Mouse (Mus musculus): Measurements from ENCODE around the gene Cnpy4. TPM values are rescaled to one million over a fixed set of nuclear protein-coding genes. Genes with fewer than 3 reads are reported as not detected.
"Not testable (repeated sequence)": the region's sequence is repeated elsewhere in the genome, so short reads cannot be mapped to it uniquely, and the experiment has no call there.

Gene Cnpy4
- polyA plus RNA-seq, 1 experiment from 2014 or later = 56.4 TPM

DNA sequence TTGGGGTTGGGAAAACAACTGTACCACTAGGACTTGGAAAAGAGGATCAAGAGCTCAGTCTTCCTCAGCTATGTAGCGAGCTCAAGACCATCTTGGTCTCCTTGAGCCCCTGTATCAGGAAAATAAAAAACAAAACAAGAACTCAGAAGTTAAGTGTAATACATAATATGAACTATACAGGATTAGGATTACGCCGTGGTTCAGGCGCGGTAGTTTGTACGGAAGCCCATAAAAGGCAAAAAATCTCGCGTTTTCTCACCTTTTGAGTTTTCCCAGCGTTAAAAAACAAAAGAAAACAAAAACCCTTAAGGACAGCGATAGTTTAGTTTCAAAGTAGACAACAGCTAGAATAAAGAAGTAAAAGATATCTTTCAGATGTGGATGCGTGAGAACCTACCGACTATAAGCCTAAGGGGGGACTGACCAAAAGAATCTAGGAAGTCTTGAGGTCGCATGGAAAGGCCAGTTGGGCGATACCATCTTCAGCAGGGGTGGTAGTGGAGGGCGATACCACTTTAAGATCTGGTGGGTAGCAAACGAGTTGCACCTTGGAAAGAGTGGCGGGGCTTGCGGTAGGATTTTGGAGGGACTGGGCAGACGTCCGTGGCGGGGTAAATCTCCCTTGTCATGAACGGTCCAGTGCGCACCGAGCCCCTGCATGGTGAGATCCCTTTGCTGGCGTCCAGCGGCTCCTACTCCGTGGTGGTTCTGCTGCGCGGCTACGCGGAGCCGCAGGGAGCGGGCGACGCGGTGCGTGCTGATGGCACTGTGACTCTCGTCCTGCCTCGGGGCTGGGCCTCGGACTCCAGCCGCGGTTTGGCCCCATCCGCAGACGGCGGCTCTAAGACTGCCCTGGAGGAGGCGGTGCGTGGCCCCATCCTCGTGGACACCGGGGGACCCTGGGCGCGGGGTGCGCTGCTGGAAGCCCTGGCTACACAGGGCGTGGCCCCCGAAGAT, 6.8 kb downstream of the Cnpy4 start, which contains the start of gene Mblac1:
Mblac1 (plus strand) TSS at position 544 of the 957 bp plus-strand sequence.
- peak; percentile 86 for ATAC-seq (ENCODE audit: low FRiP score)
- H3K27ac ChIP-seq (ENCODE audit: low read depth, low read length) = peak within 1 kb of the TSS; percentile 82
- 0 out of 2 replicates have a peak, but pooled peaks cover 3% of the 10 kb centered on the region for H3K36me3 ChIP-seq (ENCODE audit: control insufficient read depth, insufficient read depth, low read length)
- no peaks in the 10 kb centered on the region for H3K9me3 ChIP-seq (ENCODE audit: control insufficient read depth, low read length)
- H3K27me3 ChIP-seq (ENCODE audit: control insufficient read depth, insufficient read depth, low read length) = no peaks in the 10 kb centered on the region
- H3K4me2 ChIP-seq (replicated peaks; ENCODE audit: low read depth, low read length) = peak within 1 kb of the TSS; percentile 74
- H3K9ac ChIP-seq (ENCODE audit: low read depth, low read length) = peak within 1 kb of the TSS; percentile 91
- peak; percentile 89 for DNase-seq (ENCODE audit: low spot score)
- peak within 1 kb of the TSS; percentile 72 for H3K4me3 ChIP-seq (ENCODE audit: low read depth, low read length)
- 8% methylated on average over 54 of the region's 54 CpGs for WGBS
- H3K4me1 ChIP-seq (replicated peaks; ENCODE audit: control insufficient read depth, insufficient read depth, low read length) = no peaks in the 10 kb centered on the region

DNA sequence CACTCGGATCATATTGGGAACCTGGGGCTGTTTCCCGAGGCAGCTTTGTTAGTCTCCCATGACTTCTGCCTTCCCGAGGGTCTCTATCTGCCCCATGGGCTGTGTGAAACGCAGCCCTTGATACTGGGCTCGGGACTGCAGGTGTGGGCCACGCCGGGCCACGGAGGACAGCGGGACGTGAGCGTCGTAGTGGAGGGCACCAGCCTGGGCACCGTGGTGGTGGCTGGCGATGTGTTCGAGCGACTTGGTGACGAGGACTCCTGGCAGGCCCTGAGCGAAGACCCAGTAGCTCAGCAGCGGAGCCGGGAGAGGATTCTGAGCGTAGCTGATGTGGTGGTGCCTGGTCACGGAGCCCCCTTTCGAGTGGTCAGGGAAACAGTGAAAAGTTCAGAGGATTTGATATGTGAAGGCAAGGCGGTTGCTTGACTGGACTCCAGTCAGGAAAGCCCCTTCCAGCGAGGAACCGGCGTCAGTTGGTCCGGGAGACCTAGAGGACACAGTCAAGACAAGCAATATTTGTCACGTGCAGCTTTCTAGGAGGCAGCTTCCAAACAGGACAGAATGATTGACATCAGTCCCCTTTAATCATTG, 7.6 kb downstream of the Cnpy4 start:
- Histone ChIP-seq H3K9me3 (ENCODE audit: control insufficient read depth, low read length) (no peaks in the 10 kb centered on the region), H3K36me3 (ENCODE audit: control insufficient read depth, insufficient read depth, low read length) (0 out of 2 replicates have a peak, but pooled peaks cover 3% of the 10 kb centered on the region), H3K27me3 (ENCODE audit: control insufficient read depth, insufficient read depth, low read length) (no peaks in the 10 kb centered on the region), H3K4me3 (ENCODE audit: low read depth, low read length) (peak overlapping the region; percentile 72), H3K27ac (ENCODE audit: low read depth, low read length) (peak overlapping the region; percentile 82), H3K4me2 (replicated peaks; ENCODE audit: low read depth, low read length) (peak overlapping the region; percentile 74), H3K4me1 (replicated peaks; ENCODE audit: control insufficient read depth, insufficient read depth, low read length) (no peaks in the 10 kb centered on the region), H3K9ac (ENCODE audit: low read depth, low read length) (peak overlapping the region; percentile 91)
- ATAC-seq (ENCODE audit: low FRiP score) (peak; percentile 63), DNase-seq (ENCODE audit: low spot score) (peak; percentile 61)
- WGBS = 3% methylated on average over 29 of the region's 29 CpGs

DNA sequence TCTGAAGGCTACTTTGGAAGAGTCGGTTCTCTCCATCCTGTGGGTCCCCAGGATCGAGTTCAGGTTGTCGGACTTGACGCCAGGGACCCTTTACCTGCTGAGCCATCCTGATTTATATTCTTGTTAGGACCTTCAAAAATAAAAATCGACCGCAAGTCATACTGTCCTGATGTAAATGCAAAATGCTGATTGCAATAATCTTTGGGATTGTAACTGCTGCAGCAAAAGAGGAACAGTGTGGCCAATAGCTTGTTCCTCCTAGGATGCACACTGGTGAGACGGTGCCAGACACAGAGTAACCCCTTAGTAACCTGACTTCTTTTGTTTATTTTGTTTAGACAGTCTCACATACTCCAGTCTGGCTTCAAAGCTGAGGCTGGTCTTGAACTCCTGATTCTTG, 8.2 kb downstream of the Cnpy4 start:
- Histone ChIP-seq H3K27me3 (ENCODE audit: control insufficient read depth, insufficient read depth, low read length) (no peaks in the 10 kb centered on the region), H3K27ac (ENCODE audit: low read depth, low read length) (no peak overlapping the region), H3K4me3 (ENCODE audit: low read depth, low read length) (no peak overlapping the region), H3K9me3 (ENCODE audit: control insufficient read depth, low read length) (no peaks in the 10 kb centered on the region), H3K36me3 (ENCODE audit: control insufficient read depth, insufficient read depth, low read length) (no peaks in the 10 kb centered on the region), H3K9ac (ENCODE audit: low read depth, low read length) (no peak overlapping the region), H3K4me2 (replicated peaks; ENCODE audit: low read depth, low read length) (peak overlapping the region; percentile 74), H3K4me1 (replicated peaks; ENCODE audit: control insufficient read depth, insufficient read depth, low read length) (no peaks in the 10 kb centered on the region)
- 78% methylated on average over 7 of the region's 7 CpGs for WGBS
- no peak for ATAC-seq (ENCODE audit: low FRiP score)
- DNase-seq (ENCODE audit: low spot score) = no peak

DNA sequence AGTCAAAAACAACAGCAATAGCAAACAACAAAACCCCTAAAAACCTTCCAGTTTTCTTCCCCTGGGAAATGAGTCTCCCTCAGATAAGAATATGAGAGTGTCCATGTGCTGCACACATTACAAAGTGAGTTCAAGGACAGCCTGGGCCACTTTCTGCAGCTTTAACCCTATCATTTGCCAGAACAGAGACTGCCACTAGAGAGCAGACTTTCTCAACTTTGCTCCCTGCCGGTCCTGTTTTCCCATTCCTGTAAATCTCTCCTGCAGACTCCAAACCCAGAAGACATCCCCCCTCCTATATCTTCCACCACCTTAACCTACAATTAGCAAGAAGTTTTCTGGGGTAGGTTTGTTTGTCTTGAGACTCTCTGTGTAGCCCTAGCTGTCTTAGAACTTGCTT, 12.3 kb downstream of the Cnpy4 start:
- H3K9me3 ChIP-seq (ENCODE audit: control insufficient read depth, low read length) = no peaks in the 10 kb centered on the region
- no peak overlapping the region for H3K27ac ChIP-seq (ENCODE audit: low read depth, low read length)
- no peaks in the 10 kb centered on the region for H3K4me1 ChIP-seq (replicated peaks; ENCODE audit: control insufficient read depth, insufficient read depth, low read length)
- DNase-seq (ENCODE audit: low spot score) = peak; percentile 25
- no peaks in the 10 kb centered on the region for H3K36me3 ChIP-seq (ENCODE audit: control insufficient read depth, insufficient read depth, low read length)
- no peak overlapping the region for H3K4me2 ChIP-seq (replicated peaks; ENCODE audit: low read depth, low read length)
- ATAC-seq (ENCODE audit: low FRiP score) = no peak
- no peaks in the 10 kb centered on the region for H3K27me3 ChIP-seq (ENCODE audit: control insufficient read depth, insufficient read depth, low read length)
- H3K9ac ChIP-seq (ENCODE audit: low read depth, low read length) = no peak overlapping the region
- no peak overlapping the region for H3K4me3 ChIP-seq (ENCODE audit: low read depth, low read length)
- WGBS = 25% methylated on average over 1 of the region's 1 CpGs

DNA sequence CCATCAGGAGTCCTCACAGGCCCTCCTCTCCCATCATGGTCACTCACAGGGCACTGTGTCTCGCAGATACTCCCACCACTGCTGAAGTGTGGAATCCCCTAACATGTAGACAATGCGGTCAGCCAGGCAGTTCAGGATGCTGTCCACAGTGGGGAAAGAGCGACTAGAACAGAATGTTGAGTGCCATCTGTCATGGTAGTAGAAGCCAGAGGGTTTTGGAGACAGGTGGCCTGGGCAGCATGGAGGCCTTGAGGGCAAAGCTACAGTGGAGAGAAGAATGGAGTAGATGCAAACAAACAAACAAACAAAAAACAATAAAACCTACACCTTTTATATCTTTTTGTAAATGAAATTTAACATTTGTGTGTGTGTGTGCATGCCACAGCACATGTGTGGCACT, 14.8 kb downstream of the Cnpy4 start:
- Histone ChIP-seq H3K36me3 (ENCODE audit: control insufficient read depth, insufficient read depth, low read length) (no peaks in the 10 kb centered on the region), H3K9me3 (ENCODE audit: control insufficient read depth, low read length) (no peaks in the 10 kb centered on the region), H3K4me2 (replicated peaks; ENCODE audit: low read depth, low read length) (no peak overlapping the region), H3K27me3 (ENCODE audit: control insufficient read depth, insufficient read depth, low read length) (no peaks in the 10 kb centered on the region), H3K9ac (ENCODE audit: low read depth, low read length) (no peak overlapping the region), H3K27ac (ENCODE audit: low read depth, low read length) (no peak overlapping the region), H3K4me3 (ENCODE audit: low read depth, low read length) (no peak overlapping the region), H3K4me1 (replicated peaks; ENCODE audit: control insufficient read depth, insufficient read depth, low read length) (no peaks in the 10 kb centered on the region)
- 87% methylated on average over 3 of the region's 3 CpGs for WGBS
- ATAC-seq (ENCODE audit: low FRiP score) = no peak
- DNase-seq (ENCODE audit: low spot score) = no peak

DNA sequence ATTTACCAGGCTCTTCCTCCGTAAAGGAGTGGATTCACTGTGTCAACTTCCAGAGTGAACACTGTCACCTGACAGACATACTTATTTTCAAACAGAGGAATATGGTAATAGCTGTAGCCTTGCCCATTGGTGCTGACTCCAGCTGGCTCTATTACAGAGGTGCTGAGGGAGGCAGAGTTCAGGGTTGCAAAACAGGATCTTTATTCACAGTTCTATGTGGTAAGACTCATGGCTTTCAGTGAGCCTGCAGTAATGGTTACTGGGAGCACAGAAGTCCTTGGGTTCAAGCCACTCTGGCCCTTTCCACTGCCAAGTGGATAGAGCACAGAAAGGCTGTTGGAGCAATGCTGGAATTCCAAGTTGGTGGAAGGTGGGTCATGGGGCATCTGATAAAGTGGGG, 20.0 kb downstream of the Cnpy4 start:
- H3K9ac ChIP-seq (ENCODE audit: low read depth, low read length) = no peak overlapping the region
- DNase-seq (ENCODE audit: low spot score) (no peak), ATAC-seq (ENCODE audit: low FRiP score) (no peak)
- H3K27me3 ChIP-seq (ENCODE audit: control insufficient read depth, insufficient read depth, low read length) = no peaks in the 10 kb centered on the region
- 78% methylated on average over 1 of the region's 1 CpGs for WGBS
- no peaks in the 10 kb centered on the region for H3K4me1 ChIP-seq (replicated peaks; ENCODE audit: control insufficient read depth, insufficient read depth, low read length)
- H3K27ac ChIP-seq (ENCODE audit: low read depth, low read length) = no peak overlapping the region
- H3K4me2 ChIP-seq (replicated peaks; ENCODE audit: low read depth, low read length) = no peak overlapping the region
- no peak overlapping the region for H3K4me3 ChIP-seq (ENCODE audit: low read depth, low read length)
- H3K36me3 ChIP-seq (ENCODE audit: control insufficient read depth, insufficient read depth, low read length) = no peaks in the 10 kb centered on the region
- no peaks in the 10 kb centered on the region for H3K9me3 ChIP-seq (ENCODE audit: control insufficient read depth, low read length)

DNA sequence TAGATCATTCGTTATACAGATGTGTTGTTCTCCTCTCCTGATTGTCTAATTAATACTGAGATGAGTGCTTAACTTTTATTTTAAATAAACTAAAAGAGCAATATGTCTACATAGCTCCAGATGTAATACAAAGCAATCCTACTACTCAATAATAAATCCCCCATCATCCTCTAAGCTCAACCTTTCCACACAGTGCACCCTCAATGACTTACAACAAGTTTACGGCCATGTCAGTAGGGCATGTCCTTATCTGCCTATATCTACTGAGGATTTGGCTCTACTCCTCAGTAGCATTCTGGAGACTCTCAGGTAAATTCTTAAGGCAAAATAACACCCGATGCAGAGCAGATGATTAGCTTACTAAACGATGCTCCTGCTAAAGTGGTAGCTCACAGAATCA, 20.6 kb downstream of the Cnpy4 start:
- Histone ChIP-seq H3K4me1 (replicated peaks; ENCODE audit: control insufficient read depth, insufficient read depth, low read length) (no peaks in the 10 kb centered on the region), H3K4me2 (replicated peaks; ENCODE audit: low read depth, low read length) (no peak overlapping the region), H3K36me3 (ENCODE audit: control insufficient read depth, insufficient read depth, low read length) (no peaks in the 10 kb centered on the region), H3K9me3 (ENCODE audit: control insufficient read depth, low read length) (no peaks in the 10 kb centered on the region), H3K4me3 (ENCODE audit: low read depth, low read length) (no peak overlapping the region), H3K27me3 (ENCODE audit: control insufficient read depth, insufficient read depth, low read length) (no peaks in the 10 kb centered on the region), H3K9ac (ENCODE audit: low read depth, low read length) (no peak overlapping the region), H3K27ac (ENCODE audit: low read depth, low read length) (no peak overlapping the region)
- 84% methylated on average over 4 of the region's 4 CpGs for WGBS
- no peak for ATAC-seq (ENCODE audit: low FRiP score)
- DNase-seq (ENCODE audit: low spot score) = no peak

DNA sequence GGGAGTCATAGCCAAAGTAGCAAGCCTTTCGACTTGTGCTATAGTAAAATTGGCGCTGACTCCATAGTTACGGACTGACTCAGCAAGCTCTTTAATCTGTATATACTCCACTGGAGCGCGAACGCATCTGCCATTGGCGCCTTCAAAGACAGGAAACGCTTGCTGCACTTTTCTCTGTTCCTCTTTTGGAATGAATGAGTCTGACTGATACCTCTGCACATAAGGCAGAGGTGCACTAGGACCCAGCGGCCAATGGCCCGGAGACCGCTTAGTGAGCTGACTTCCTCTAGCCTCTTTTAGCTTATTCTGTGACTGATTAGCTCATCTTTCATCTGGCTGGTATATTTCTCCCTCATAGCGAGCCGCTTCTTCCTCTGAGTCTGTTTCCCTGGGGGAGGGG, 29.3 kb downstream of the Cnpy4 start:
- H3K27ac ChIP-seq (ENCODE audit: low read depth, low read length); DNase-seq (ENCODE audit: low spot score); H3K4me3 ChIP-seq (ENCODE audit: low read depth, low read length); H3K9ac ChIP-seq (ENCODE audit: low read depth, low read length); H3K36me3 ChIP-seq (ENCODE audit: control insufficient read depth, insufficient read depth, low read length); H3K4me2 ChIP-seq (replicated peaks; ENCODE audit: low read depth, low read length); H3K9me3 ChIP-seq (ENCODE audit: control insufficient read depth, low read length); H3K4me1 ChIP-seq (replicated peaks; ENCODE audit: control insufficient read depth, insufficient read depth, low read length); H3K27me3 ChIP-seq (ENCODE audit: control insufficient read depth, insufficient read depth, low read length); ATAC-seq (ENCODE audit: low FRiP score): not testable (repeated sequence)
- WGBS = 93% methylated on average over 13 of the region's 13 CpGs
